Mouse (Mus musculus) ES-CJ7 (cell line): ENCODE results near the gene Il6ra.

ENCODE experiments used
- DNase-seq: peaks from one replicate; pipeline ENCODE4 v3.0.0; 2011; ENCODE audit warnings: low read depth, low spot score

Il6ra gene

GRCm38 (mm10) chr3:89909703-89910542, 3.1 kb downstream of the Il6ra start:
- no peak for DNase-seq

DNA sequence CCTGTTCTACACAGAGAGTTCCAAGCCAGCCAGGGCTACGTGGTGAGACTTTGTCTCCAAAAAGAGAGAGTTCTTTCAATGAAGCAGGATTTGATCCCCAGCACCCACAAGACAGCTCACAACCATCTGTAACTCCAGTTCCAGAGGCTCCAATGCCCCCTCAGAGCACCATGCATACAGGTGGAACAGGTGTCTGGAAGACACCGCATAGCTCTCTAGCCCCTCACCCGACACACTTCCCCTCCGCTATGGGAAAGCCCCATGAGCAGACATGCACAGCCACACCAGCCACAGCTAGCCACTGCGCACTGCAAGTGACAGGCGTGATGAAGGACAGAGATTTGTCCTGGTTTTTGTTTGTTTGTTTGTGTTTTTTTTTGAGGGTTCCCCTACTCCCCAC, 4.2 kb downstream of the Il6ra start:
- no peak for DNase-seq

DNA sequence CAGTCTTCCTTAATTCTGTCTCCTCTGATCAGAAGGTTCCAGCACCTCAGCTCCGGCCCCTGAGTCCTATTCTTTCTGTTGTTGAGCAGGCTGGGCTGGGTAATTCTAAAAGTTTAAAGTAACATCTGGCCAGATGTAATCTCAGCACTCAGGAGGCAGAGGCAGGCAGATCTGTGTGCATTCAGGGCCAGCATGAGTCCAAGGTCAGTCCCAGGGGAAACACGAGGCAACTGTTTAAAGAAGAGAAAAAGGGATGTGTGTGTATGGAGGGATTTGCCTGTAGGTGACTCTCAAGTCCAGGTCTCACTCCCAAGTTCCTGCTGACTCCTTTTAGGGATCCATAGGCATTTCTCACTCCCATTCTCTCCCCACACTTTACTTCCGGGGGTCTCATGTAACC, 5.2 kb downstream of the Il6ra start:
- DNase-seq, result no peak

GRCm38 (mm10) chr3:89899511-89899908, 13.5 kb downstream of the Il6ra start:
- DNase-seq, result no peak

GRCm38 (mm10) chr3:89898870-89899510, 14.0 kb downstream of the Il6ra start:
- no peak for DNase-seq

DNA sequence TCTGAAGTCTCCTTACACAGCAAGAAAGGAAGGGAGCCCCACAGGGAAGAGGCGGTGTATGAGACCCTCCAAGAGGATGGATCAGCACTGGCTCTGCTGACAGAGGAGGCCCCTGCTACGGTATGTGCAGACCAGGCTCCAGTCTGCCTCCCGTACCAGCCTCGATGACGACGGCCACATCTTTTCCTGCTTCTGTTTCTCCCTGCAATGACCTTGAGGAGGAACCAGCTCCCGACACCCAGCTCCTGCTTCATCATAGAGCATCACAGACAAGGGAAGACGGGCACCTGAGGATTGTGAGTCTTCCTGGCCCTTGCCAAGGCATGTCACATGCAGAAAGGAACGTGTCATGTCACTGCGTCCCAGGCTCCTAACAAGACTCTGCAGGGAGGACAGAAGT, 15.0 kb downstream of the Il6ra start:
- DNase-seq, result no peak

DNA sequence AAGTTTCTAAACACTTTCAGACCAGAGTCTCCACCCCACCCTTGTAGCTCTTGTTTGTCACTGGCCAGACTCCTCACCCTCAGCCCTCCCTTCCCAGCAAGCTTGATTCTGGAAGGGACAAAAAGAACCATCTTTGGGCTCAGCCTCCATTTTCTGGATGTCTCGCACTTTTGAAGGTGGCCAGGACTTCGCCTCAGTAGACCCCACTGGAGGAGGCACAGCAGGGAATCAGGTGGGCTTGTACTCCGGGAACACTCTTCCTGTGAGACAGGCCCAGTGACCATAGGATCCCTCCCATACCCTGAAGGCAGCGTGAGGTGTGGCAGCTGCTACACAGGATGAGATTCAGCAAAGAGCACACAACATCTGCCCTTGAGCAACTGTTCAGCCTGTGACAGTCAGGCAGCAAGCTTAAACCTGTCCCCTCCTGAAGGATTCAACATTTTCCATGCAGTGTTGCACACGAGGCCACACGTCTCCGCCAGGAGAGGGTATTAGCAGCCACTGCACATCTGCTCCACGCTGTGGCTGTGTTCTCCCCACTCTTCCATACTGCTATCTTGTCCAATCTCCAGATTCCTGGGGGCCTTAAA, 15.7 kb downstream of the Il6ra start:
- DNase-seq, result peak; percentile 54

- peak; percentile 51 for DNase-seq
These were observed 16.4 kb downstream of the Il6ra start for GRCm38 (mm10) chr3:89896571-89896970.

- DNase-seq, result peak; percentile 72
These were observed 20.4 kb downstream of the Il6ra start for GRCm38 (mm10) chr3:89892517-89893106.

GRCm38 (mm10) chr3:89891696-89892095, 21.3 kb downstream of the Il6ra start:
- no peak for DNase-seq

DNA sequence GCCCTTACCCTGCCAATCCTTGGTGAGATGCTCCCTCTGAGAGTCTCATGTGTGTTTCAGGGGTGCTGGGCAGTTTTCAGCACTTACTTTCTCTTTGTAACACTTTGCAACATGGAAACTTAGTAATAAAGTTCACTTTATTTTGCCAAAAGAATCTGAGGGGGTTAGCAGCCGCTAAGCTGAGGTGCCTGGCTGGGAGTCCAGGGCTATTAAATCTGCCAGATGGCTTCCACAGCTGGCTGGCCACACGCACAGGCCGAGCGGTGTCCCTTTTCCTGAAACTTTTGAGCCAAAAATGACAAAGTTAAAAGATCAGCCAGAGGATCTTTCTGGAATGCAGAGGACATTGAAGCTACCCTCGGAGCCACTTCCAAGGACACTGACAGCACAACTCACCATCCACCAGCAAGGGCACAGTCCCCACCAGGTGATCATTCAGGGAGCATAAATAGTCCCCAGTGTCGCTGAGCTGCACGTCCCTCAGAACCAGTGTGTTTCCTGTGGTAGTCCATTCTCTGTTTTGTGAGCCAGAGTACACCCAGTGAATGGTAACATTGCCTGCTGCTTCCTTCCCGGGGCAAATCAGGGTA, 23.1 kb downstream of the Il6ra start:
- DNase-seq, result no peak

DNA sequence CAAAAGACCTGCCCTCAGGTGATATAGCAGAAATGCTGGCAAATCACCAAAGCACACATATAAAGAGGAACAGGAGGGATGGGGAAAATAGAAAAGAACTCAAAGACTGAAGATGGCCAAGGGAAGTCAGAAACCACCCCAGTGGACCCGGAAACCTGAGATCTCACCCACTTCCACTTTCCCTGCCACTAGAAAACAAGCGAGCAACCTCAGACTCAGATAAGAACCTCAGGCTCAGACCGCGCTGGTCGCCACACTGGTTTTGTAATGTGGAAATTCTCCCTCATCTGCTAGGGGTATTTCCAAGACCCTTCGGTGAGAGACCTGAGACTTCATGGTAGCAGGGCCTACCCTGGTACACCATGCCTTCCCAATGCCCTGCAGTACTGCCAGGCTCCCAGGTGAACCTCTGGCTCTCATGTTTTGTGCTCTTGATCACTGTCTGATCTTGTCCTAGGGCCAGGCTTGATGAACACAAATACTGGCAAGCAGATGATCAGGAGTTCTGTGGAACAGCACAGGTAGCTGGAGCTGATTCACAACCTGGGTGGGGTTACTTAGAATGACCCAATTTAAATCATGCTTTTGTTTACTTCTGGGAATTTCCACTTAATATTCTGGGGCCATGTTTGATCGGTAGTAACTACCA, 25.3 kb downstream of the Il6ra start:
- no peak for DNase-seq

DNA sequence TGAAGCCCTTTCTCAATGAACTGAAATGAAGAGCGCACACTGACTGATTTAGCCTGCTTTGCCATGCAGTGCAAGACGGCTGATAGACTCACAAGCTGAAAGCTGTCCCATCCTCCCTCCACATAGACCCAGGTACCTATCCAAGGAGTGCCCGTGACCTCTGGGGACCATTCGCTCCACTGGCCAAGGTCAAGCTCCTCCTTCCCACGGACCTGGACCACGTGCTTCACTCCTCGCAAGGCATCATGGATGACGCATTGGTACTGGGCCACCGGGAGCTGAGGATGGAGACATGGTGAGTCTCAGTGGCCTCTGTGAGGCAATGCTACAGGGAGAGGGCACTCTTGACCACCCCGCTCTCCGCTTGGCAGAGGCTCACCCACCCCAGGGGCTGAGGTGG, 27.2 kb downstream of the Il6ra start:
- DNase-seq, result no peak

GRCm38 (mm10) chr3:89883582-89884041, 29.4 kb downstream of the Il6ra start:
- DNase-seq, result peak; percentile 51

- DNase-seq, result no peak
These were observed 30.3 kb downstream of the Il6ra start for GRCm38 (mm10) chr3:89882556-89883181.

DNA sequence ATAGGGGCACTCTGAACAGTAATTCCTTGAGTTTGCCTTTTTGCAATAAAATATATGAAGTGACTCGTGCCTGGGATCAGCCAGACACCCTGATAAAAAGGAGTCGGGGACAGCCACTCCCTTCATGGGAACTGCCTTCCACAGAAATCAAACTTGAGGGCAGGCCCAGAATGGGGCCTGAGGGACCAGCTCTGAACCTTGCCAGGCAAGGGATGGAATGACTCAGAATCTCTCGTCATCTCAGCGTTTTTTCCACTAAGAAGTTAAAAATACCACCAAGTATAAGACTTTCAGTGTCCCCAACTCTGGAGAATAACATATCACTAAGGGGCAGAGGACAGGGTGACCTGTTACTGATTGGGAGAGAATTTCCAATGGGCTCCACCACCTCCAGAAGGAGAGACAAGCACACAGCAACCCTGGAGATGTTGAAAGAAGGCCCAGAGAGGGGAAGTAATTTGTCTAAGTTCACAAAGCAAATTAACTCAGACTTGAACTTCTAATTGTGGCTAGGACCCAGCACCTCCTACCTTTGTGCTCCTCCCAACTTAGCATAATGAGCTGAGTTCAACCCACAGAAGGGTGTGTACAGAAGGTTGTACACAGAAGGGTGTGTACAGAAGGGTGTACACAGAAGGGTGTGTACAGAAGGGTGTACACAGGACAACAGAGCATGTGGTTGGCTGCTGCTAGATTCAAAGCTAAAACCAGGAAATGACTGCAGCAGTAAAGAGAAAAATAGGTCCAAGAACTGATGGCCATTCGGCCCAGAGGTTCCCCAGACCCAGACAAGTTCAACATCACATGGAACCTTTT, 32.8 kb downstream of the Il6ra start:
- DNase-seq, result no peak

GRCm38 (mm10) chr3:89879326-89879725, 33.7 kb downstream of the Il6ra start:
- no peak for DNase-seq

DNA sequence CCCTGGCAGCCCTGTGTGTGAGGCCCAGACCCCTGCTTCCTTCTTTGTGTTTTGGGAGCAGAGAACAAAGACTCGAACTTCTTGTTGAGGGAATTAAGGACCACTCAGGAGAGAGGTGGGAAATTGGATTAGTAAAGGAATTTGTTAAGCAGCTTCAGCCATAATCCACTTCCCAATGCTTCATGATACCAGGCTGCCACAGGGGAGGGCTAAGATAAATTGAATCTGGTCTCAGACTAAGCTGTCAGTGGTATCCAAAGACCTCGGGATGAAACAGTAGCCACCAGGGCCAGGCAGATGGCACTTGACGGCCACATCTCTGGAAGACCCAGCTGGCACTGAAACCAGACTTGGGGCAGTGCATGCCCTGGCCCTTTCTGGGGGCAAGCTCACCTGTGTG, 34.5 kb downstream of the Il6ra start:
- no peak for DNase-seq

- DNase-seq, result no peak
These were observed 35.9 kb downstream of the Il6ra start for GRCm38 (mm10) chr3:89877129-89877528.

DNA sequence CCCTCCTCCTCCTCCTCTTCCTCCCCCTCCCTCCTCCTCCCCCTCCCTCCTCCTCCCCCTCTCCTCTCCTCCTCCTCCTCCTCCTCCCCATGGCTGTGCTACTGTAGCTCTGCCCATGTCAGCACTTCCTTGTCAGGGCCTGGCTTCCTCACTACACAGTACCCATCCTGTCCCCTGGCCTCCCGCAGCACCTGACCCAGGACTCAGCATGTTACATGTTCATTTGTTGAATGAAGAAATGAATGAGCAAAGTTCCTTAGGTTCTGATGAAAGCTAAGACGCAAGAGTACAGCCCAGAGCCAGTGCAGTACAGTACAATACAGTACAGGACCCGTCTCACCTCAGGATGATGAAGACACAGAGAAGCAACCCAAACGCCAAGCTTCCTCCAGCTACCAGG, 36.5 kb downstream of the Il6ra start:
- no peak for DNase-seq
